Mouse (Mus musculus) NIH3T3 (cell line): ENCODE measurements at regions not wholly inside any gene's neighbourhood (a gene's known extent, or its start where the extent isn't known, plus 50 kb on each side); places are given as distances from the start of the nearest gene placed in this dataset.

Experiments used
- DNase-seq: peaks from one replicate; pipeline ENCODE4 v3.0.0-alpha.2; 2012; ENCODE audit warnings: low read depth

GRCm38 (mm10) chr12:32273474-32273873 is 65.0 kb upstream of the Pik3cg start:
- DNase-seq, result no peak

- DNase-seq, result no peak
These were observed 71.4 kb upstream of the Pik3cg start for GRCm38 (mm10) chr12:32279861-32280260.

DNA sequence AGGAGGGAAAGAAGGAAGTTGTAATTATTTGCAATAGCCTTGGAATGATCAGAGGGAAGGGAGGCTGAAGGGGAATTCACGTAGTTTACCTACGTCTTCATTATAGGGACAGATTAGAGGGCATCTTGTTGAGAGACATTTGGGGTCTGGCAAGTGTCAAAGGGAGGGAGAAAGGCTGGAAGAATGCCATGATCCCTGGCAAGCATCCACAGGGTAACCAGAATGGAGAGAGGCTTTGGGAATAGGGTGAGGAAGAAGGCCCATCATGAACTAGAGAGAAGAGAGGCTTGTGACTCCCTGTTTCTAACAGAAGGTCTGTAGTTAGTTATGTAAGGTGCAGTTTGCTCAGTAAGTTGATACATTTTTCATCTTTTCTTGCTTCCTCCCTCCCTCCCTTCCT is 71.8 kb upstream of the Pik3cg start:
- DNase-seq, result no peak

DNA sequence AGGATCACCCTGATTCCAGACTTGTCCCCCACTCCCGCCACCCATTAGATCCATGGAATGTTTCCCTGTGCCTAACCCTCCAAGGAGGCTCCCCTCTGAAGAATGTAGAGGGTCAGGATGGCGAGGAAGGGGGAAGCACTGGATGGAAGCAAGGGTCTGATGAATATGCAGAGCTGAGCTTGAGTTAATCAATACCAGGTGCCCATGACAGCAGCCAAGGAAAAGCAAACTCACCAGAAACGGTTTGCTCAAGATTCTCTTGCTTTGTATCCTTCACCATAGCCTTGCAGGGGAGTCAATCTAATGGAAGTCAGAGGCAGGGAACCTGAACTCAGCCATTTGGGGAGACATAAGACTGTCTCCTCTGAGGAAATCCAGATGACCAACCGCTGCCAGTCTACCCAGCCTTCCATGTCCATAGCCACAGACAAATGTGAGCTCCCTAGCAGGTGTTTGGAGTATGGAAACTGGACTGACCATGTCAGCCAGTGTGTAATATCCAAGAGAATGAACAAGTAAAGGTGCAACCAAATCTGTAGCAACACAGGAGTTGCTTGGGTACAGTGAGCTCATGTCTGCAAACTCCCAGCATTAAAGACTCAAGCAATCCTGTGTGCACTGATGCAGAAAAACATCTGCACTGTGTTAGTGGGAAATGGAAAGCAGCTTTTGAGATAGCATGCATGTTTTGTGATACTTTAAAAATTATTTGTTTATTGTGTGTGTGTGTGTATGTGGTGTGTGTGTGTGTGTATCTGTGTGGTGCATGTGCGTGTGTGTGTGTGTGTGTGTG is 74.1 kb upstream of the Pik3cg start:
- peak; percentile 11 for DNase-seq

- DNase-seq, result no peak
These were observed 76.6 kb upstream of the Pik3cg start for GRCm38 (mm10) chr12:32285039-32285438.

GRCm38 (mm10) chr12:32286652-32287051 is 78.2 kb upstream of the Pik3cg start:
- DNase-seq, result no peak

- no peak for DNase-seq
These were observed 82.7 kb upstream of the Pik3cg start for GRCm38 (mm10) chr12:32291145-32291544.

DNA sequence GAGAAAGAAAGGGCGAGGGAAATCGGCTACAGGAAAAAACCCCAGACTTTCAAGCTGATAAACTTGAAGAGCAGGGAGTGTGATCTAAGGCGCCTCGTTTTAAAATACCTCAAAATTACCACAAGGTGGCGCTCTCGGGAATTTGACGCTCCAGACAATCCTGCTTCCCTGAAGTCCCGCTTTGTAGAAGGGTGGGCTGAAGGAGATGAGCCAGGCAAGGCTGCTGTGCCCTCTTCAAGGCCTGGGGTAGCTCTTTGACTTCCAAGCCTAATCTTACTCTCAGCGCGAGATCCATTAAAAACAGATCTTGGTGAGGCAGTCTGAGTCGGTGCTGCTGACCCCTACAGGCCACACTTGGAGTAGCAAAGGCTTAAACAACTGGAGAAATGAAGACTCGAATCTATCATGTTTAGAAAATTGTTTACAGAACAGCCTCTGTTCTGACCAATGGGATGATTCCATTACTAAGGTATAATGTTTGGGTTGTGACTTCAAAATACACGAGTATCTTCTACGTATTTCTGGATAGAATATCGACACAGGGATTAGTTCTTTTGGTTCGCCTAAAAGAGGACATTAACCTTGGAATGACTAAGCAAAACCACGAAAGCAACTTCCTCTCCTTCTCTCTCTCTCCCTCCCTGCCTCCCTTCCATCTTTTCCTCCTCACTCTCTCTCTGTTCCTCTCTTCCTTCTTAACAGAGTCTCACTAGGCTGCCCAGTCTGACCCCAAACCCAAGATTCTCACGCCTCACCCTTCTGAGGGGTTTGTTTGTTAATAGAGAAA is 83.7 kb upstream of the Pik3cg start:
- peak; percentile 86 for DNase-seq

DNA sequence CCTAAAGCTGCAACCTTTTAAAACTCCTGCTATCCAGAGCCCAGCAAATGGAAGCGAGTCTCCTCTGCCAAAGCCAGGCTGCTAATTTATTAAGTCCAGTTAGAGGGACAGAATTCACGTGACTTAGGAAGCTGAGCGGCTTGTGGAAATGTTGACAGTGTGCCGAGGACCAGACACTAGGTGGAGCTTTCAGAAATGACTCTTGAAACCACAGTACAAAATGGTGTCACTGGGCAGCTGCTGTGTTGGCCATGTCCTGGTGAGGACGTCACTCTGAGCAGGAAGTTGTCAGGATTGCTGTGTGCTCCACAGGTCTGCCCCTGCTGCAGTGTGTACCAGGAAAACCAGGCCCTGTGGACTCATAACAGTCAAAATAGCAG is 84.3 kb upstream of the Pik3cg start:
- no peak for DNase-seq

DNA sequence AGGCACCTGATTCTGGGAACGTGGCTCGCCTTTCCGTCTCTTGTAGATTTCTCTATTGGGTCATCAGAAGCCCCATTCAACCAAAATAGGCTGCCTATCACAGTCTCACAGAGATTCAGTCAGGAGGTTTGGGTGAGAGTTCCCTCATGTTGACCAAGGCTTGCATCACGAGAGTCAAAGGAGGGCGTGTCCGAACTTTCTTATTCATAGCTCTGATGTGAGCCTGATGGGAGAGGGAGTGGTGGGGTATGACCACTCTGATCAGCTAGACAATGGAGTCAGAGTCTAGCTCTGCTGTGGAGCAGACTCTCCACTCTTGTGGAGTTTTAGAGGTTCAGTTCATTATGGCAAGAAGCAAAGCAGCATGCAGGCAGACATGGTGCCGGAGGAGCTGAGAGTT is 81.1 kb upstream of the Ccdc71l start:
- no peak for DNase-seq

GRCm38 (mm10) chr12:32299714-32300113 is 78.8 kb upstream of the Ccdc71l start:
- DNase-seq, result no peak

GRCm38 (mm10) chr12:32305736-32306135 is 72.8 kb upstream of the Ccdc71l start:
- no peak for DNase-seq

DNA sequence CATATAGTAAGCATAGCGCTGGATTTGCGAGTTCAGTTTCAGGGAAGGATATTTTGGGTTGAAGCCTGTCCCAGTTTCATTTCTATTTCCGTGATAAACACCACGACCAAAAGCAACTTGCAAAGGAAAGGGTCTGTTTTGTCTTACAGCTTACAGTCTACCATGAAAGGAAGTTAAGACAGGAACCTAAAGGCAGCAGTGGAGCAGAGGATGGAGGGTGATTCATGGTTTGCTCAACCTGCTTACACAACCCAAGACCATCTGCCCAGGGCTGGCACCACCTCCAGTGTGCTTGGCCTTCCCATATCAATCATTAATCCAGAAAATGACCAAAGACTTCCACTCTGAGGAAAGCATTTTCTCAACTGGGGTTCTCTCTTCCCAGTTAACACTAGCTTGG is 72.2 kb upstream of the Ccdc71l start:
- peak; percentile 27 for DNase-seq

GRCm38 (mm10) chr12:32307280-32308006 is 71.1 kb upstream of the Ccdc71l start:
- DNase-seq, result no peak

DNA sequence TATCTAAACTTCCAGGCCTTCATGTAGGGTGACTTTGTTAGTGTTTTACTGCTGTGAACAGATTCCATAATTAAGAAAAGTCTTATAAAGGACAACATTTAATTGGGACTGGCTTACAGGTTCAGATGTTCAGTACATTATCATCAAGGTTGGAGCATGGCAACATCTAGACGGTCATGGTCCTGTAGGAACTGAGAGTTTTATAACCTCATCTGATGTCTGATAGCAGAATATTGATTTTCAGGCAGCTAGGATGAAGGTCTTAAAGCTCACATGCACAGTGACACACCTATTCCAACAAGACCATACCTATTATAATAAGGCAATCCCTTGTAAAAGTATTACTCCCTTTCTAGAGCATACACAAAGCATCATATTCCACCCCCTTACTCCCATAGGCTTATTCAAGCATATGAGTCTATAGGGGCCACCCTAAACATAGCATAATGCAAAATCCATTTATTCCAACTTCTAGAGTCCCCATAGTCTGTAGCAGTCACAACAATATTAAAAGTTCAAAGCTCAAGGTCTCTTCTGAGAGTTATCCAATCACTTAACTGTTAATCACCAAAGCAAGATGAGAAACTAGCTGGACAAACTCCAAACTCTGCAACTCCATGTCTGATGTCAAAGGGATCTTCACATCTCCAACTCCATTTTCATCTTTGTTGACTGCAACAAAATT is 63.3 kb upstream of the Ccdc71l start:
- DNase-seq, result no peak
